Mouse (Mus musculus) heart, adult 9 months (tissue): ENCODE measurements around the gene Nprl3.
"Not testable (repeated sequence)": the region's sequence is repeated elsewhere in the genome, so short reads cannot be mapped to it uniquely, and the experiment has no call there.

ENCODE experiments used
- DNase-seq, 2 experiments: peaks; one replicate each; pipeline ENCODE4 v3.0.0; 2022; ENCODE audit warnings: low spot score in 2 of 2

The Nprl3 gene

GRCm38 (mm10) chr11:32284582-32284981, 17.1 kb upstream of the Nprl3 start:
- DNase-seq = not testable (repeated sequence)

DNA sequence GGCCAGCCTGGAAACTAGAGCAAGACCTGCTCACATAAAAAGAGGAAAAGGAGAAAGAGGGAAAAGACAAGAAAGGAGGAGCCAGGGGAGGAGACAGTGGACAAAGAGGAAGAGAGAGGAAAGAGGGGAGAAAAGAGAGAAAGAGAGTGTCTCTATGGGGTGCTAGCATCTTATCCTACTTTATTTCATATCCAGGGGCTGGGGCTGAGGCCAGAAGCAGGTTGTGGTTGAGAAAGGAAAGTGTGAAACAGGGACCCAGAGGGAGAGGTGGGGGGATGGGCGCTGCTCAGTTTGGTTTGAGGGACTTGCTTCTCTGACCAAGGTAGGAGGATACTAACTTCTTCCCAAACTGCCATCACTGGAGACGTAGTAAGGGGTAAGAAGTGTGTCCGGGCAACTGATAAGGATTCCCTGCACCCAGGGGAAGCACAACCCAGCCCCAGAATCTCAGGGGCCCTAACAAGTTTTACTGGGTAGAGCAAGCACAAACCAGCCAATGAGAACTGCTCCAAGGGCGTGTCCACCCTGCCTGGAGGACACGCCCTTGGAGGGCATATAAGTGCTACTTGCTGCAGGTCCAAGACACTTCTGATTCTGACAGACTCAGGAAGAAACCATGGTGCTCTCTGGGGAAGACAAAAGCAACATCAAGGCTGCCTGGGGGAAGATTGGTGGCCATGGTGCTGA, 15.7 kb upstream of the Nprl3 start, which contains the start of gene Hba-a1:
Gene Hba-a1 (plus strand): TSS at position 421 of the 687 bp plus-strand sequence.
- not testable (repeated sequence) for DNase-seq

GRCm38 (mm10) chr11:32281416-32282144, 14.1 kb upstream of the Nprl3 start:
- DNase-seq = no peak

DNA sequence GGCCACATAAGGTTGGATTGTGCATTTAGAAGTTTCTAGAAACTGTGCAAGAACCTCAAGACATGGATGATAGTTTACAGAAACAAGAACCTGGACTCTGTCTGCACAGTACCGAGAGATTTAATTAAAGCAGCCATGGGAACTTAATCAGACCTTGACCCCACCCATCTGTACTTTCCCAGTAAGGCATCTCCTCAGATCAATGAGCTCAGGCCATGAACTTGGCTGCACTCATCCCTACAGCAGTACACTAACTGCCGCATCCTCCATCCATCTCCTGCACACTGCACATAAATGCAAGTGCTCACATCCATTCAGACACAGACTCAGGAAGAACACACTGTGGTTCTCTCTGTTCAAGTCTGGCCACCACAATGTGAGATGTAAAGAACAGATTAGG, 13.1 kb upstream of the Nprl3 start:
- no peak for DNase-seq

DNA sequence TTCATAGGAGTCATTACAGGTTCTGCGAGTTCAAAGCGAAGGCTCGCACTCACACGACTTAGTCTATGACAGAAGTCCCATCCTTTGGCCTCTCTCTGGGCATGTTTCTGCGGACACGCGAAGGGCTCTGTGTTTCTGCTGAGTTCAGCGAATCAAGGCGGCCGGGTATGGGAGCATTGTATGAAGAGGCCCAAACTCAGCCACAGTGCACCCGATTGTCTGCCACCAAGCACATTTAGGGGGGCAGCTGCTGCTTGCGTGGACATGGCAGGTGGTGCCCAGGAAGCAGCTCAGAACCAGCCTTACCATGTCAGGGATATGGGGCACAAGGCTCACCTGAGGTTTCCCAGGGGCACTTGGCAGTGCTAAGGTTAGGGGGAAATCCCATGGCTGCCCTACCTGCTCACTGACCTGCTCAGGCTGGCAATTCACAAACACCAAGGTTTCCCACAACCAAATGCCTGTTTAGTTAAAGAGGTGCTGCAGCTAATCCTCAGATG, 11.0 kb upstream of the Nprl3 start:
- no peak for DNase-seq

- no peak for DNase-seq
Observed at GRCm38 (mm10) chr11:32277736-32278457, 10.4 kb upstream of the Nprl3 start.

GRCm38 (mm10) chr11:32276347-32276746, 8.8 kb upstream of the Nprl3 start, which contains the start of gene Hba-x:
TSS of gene Hba-x (plus strand) at chr11:32276400.
- DNase-seq = no peak

- DNase-seq = no peak
Observed at GRCm38 (mm10) chr11:32271178-32271577, 3.7 kb upstream of the Nprl3 start.

DNA sequence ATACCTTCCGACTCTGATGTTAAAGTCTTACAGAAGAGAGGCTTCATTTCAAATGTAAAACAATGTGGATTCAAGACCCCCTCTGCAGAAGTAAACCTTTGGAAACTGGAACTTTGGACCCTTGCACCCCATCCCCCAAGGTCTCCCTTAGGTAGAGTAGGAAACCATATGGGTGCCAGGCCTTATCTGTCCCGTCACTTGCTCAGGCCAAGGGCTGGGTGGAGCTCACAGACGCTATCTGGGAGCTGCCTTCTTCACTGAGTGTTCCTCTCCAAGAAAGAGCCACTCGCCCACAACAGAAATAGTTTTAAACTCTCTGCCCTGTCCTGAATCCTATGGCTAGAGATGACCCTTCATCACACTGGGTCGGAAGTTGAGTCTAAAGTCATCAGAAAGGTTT, 1.4 kb upstream of the Nprl3 start:
- DNase-seq = no peak

DNA sequence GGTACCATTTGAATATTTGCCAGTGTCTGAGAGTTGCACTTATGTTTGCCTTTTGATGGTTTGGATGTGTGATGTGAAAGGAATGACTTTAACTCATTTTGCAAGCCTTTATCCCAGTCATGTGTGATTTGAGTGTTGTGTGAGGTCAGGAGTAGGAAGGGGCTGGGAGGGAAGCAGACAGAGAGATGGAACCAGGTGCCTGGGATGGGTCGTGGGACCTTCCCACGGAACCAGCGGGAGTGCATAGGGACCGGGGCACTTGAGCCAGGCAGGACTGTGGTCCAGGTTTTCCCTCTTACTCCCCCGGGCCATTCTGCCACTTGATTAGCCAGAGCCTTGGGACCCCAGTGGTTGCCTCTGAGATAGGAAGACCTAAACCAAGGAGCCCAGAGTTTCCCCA, 457 bp upstream of the Nprl3 start:
- DNase-seq = no peak

GRCm38 (mm10) chr11:32266776-32267175, 731 bp downstream of the Nprl3 start:
- DNase-seq = no peak

DNA sequence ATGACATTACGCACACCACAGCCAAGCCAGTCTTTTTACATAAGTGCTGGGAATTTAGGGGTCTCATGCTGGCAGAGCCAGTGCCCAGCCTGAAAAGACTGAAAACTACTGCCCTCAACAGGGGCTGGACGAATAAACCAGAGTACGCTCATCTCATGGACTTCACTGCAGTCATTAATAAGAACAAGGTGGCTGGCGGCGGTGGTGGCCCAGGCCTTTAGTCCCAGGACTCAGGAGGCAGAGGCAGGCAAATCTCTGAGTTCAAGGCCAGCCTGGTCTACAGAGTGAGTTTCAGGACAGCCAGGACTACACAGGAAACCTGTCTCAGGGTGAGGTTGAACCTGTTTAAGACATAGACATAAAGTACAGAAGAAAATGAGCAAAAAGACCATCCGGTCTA, 1.3 kb downstream of the Nprl3 start:
- no peak for DNase-seq

GRCm38 (mm10) chr11:32265117-32265738, 2.3 kb downstream of the Nprl3 start:
- no peak for DNase-seq

GRCm38 (mm10) chr11:32262674-32263415, 4.7 kb downstream of the Nprl3 start:
- DNase-seq = no peak

DNA sequence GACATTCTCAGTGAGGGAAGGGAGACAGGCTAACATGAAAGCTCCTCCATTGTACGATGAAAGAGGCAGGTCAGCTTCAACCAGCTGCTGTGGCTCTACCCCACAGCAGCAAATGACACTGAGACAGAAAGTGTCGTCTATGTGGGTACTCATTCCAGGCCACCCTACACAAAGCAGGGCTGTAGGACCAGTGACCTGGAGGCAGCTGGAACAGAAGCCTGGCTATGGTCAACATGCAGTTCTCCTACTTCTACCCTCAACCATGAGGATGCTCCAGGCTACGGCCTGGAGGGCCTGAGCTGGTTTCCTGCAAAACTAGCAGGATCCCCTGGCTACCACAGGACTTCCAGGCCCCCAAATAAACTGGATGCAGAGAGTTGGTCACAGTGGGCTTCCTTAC, 10.9 kb downstream of the Nprl3 start:
- no peak for DNase-seq

- no peak for DNase-seq
Observed at GRCm38 (mm10) chr11:32256146-32256545, 11.4 kb downstream of the Nprl3 start.

DNA sequence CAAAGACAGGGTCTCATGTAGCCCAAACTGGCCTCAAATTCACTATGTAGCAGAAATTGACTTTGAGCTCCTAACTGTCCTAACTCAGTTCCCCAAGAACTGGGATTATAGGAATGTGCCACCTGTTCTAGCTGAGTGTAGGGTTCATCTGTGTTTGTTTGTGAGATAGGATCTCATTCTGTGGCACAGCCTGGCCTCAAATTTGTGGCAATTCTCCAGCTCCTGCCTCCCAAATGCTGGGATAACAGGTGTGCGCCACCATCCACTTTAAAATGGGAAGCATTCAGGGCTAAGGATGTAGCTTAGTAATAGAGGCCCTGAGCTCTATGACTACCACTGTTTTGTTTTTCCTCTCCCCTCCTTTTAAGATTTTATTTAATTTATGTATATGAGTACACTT, 14.4 kb downstream of the Nprl3 start:
- no peak for DNase-seq

- DNase-seq = no peak
Observed at GRCm38 (mm10) chr11:32250880-32251763, 16.4 kb downstream of the Nprl3 start.

- no peak for DNase-seq
Observed at GRCm38 (mm10) chr11:32248350-32248749, 19.2 kb downstream of the Nprl3 start.

GRCm38 (mm10) chr11:32247068-32247467, 20.4 kb downstream of the Nprl3 start:
- DNase-seq = no peak
